Mouse (Mus musculus) liver, adult 2 months (tissue): ENCODE results near the gene Ifnz. TPM values are rescaled to one million over a fixed set of nuclear protein-coding genes. Genes with fewer than 3 reads are reported as not detected.
"Not testable (repeated sequence)": the region's sequence is repeated elsewhere in the genome, so short reads cannot be mapped to it uniquely, and the experiment has no call there.

Experiments
- DNase-seq: peaks from one replicate; pipeline ENCODE4 v3.0.0-alpha.2; 2011; ENCODE audit warnings: low read depth, low spot score; ENCODE audit errors: extremely low read depth
- H3K27ac ChIP-seq: fragments of 200-500 bp; replicated peaks from 2 replicates; pipeline ENCODE4 v1.5.1; 2012; ENCODE audit warnings: low read depth, mild to moderate bottlenecking, control low read depth, inconsistent platforms, low read length; ENCODE audit not compliant: insufficient read depth
- H3K27me3 ChIP-seq: fragments of 200-500 bp; 2 replicates; pipeline ENCODE4 v1.6.1; 2012; ENCODE audit warnings: mild to moderate bottlenecking, moderate library complexity, low read length, inconsistent platforms; ENCODE audit not compliant: control insufficient read depth, insufficient read depth
- H3K36me3 ChIP-seq: fragments of 200-500 bp; 2 replicates; pipeline ENCODE4 v1.6.1; 2012; ENCODE audit warnings: low read length, inconsistent platforms; ENCODE audit not compliant: control insufficient read depth, insufficient read depth
- H3K4me1 ChIP-seq: fragments of 200-500 bp; 2 replicates; pipeline ENCODE4 v1.6.1; 2011; ENCODE audit warnings: low read length; ENCODE audit not compliant: control insufficient read depth, insufficient read depth
- H3K4me3 ChIP-seq: fragments of 200-500 bp; 2 replicates; pipeline ENCODE4 v1.5.1; 2011; ENCODE audit warnings: low read depth, mild to moderate bottlenecking, control low read depth, low read length, moderate library complexity; ENCODE audit not compliant: insufficient read depth
- H3K79me2 ChIP-seq: fragments of 200-500 bp; 2 replicates; pipeline ENCODE4 v1.6.1; 2012; ENCODE audit warnings: inconsistent platforms, mild to moderate bottlenecking, low read length, moderate library complexity; ENCODE audit not compliant: control insufficient read depth, insufficient read depth
- H3K9ac ChIP-seq: fragments of 200-500 bp; 2 replicates; pipeline ENCODE4 v1.6.1; 2012; ENCODE audit warnings: low read depth, mild to moderate bottlenecking, control low read depth, inconsistent platforms, low read length
- CTCF ChIP-seq: fragments of 200-500 bp; IDR thresholded peaks from 2 replicates; pipeline ENCODE4 v1.5.1; 2011; ENCODE audit warnings: low read depth, low read length, control low read depth
- WGBS: fragments of 180-500 bp; shearing (Covaris S2); methylation state at CpG from one replicate; pipeline ENCODE4 v1.1.7; 2018; 5-methylcytosine and 5-hydroxymethylcytosine counted together
- polyA plus RNA-seq: library from polyadenylated mRNA; depleted of rRNA; stranded (reverse); fragments of >200 nt; gene quantifications from 2 replicates; pipeline ENCODE4 v1.2.3, GENCODE M21; 2012
- total RNA-seq: library from RNA; depleted of rRNA; stranded (reverse); fragments of >200 nt; gene quantifications from 2 replicates; pipeline ENCODE4 v1.2.3, GENCODE M21; 2014

Ifnz gene
- total and polyA plus RNA-seq, 2 experiments = not detected

DNA sequence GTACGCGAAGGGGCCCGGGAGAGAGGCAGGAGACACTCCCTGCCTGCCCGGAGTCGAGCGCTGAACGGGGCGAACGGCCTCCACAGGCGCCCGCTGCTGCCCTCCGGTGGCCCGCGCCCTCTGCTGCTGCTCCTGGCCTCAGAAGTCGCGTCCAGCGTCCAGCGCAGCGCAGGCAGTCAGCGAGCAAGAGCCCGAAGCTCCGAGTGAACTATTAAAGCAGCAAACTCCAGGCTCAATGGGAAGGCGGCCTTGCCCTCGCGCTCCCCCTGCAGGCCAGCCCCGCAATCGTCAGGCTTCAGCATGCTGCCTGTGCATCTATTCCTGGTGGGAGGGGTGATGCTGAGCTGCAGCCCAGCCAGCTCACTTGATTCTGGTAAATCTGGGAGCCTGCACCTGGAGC, 3.5 kb downstream of the Ifnz start, which contains the start of gene Gm13276:
Gm13276 (plus strand) TSS at position 301 of the 400 bp plus-strand sequence.
- no CpG with 5 or more reads among the region's 27 CpGs for WGBS
- not testable (repeated sequence) for H3K27me3 ChIP-seq, H3K36me3 ChIP-seq, H3K79me2 ChIP-seq, H3K4me3 ChIP-seq, H3K4me1 ChIP-seq, H3K27ac ChIP-seq, H3K9ac ChIP-seq, DNase-seq

DNA sequence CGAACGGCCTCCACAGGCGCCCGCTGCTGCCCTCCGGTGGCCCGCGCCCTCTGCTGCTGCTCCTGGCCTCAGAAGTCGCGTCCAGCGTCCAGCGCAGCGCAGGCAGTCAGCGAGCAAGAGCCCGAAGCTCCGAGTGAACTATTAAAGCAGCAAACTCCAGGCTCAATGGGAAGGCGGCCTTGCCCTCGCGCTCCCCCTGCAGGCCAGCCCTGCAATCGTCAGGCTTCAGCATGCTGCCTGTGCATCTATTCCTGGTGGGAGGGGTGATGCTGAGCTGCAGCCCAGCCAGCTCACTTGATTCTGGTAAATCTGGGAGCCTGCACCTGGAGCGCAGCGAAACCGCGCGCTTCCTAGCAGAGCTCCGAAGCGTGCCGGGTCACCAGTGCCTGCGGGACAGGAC, 6.5 kb downstream of the Ifnz start, which contains the start of gene Gm13277:
Gm13277 (plus strand) TSS at position 231 of the 400 bp plus-strand sequence.
- peak; percentile 53 for TF ChIP-seq CTCF
- H3K36me3 ChIP-seq, H3K27me3 ChIP-seq, H3K4me3 ChIP-seq, H3K4me1 ChIP-seq, H3K27ac ChIP-seq, H3K79me2 ChIP-seq, DNase-seq, H3K9ac ChIP-seq: not testable (repeated sequence)
- WGBS = 0% methylated on average over 4 of the region's 28 CpGs

DNA sequence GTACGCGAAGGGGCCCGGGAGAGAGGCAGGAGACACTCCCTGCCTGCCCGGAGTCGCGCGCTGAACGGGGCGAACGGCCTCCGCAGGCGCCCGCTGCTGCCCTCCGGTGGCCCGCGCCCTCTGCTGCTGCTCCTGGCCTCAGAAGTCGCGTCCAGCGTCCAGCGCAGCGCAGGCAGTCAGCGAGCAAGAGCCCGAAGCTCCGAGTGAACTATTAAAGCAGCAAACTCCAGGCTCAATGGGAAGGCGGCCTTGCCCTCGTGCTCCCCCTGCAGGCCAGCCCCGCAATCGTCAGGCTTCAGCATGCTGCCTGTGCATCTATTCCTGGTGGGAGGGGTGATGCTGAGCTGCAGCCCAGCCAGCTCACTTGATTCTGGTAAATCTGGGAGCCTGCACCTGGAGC, 9.3 kb downstream of the Ifnz start, which contains the start of gene Gm13278:
Gm13278 (plus strand) TSS at position 301 of the 400 bp plus-strand sequence.
- no CpG with 5 or more reads among the region's 28 CpGs for WGBS
- DNase-seq, H3K9ac ChIP-seq, H3K4me1 ChIP-seq, H3K79me2 ChIP-seq, H3K36me3 ChIP-seq, H3K27me3 ChIP-seq, H3K4me3 ChIP-seq, H3K27ac ChIP-seq: not testable (repeated sequence)

DNA sequence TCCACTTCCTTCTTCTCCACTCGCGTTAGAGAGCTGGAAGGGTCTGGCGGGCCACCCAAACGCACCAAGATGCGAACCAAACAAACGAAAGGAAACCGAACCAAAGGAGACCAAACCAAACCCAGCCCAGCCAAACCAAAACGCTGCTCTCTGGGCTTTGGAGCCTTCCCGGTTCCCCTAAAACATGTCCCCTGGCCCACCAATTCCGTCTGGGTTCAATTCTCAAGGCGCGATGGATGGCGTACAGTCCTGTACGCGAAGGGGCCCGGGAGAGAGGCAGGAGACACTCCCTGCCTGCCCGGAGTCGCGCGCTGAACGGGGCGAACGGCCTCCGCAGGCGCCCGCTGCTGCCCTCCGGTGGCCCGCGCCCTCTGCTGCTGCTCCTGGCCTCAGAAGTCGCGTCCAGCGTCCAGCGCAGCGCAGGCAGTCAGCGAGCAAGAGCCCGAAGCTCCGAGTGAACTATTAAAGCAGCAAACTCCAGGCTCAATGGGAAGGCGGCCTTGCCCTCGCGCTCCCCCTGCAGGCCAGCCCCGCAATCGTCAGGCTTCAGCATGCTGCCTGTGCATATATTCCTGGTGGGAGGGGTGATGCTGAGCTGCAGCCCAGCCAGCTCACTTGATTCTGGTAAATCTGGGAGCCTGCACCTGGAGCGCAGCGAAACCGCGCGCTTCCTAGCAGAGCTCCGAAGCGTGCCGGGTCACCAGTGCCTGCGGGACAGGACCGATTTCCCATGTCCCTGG, 12.2 kb downstream of the Ifnz start, which contains the start of gene Gm13275:
Gm13275 (plus strand) TSS at position 552 of the 740 bp plus-strand sequence.
- not testable (repeated sequence) for H3K79me2 ChIP-seq, H3K4me3 ChIP-seq, H3K27ac ChIP-seq, H3K4me1 ChIP-seq, H3K9ac ChIP-seq, H3K36me3 ChIP-seq, DNase-seq, H3K27me3 ChIP-seq
- WGBS = under 1% methylated on average over 19 of the region's 52 CpGs

DNA sequence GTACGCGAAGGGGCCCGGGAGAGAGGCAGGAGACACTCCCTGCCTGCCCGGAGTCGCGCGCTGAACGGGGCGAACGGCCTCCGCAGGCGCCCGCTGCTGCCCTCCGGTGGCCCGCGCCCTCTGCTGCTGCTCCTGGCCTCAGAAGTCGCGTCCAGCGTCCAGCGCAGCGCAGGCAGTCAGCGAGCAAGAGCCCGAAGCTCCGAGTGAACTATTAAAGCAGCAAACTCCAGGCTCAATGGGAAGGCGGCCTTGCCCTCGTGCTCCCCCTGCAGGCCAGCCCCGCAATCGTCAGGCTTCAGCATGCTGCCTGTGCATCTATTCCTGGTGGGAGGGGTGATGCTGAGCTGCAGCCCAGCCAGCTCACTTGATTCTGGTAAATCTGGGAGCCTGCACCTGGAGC, 15.2 kb downstream of the Ifnz start, which contains the start of gene Gm13279:
Gm13279 (plus strand) TSS at position 301 of the 400 bp plus-strand sequence.
- WGBS = no CpG with 5 or more reads among the region's 28 CpGs
- not testable (repeated sequence) for H3K4me1 ChIP-seq, H3K9ac ChIP-seq, H3K36me3 ChIP-seq, H3K4me3 ChIP-seq, DNase-seq, H3K79me2 ChIP-seq, H3K27ac ChIP-seq, H3K27me3 ChIP-seq

DNA sequence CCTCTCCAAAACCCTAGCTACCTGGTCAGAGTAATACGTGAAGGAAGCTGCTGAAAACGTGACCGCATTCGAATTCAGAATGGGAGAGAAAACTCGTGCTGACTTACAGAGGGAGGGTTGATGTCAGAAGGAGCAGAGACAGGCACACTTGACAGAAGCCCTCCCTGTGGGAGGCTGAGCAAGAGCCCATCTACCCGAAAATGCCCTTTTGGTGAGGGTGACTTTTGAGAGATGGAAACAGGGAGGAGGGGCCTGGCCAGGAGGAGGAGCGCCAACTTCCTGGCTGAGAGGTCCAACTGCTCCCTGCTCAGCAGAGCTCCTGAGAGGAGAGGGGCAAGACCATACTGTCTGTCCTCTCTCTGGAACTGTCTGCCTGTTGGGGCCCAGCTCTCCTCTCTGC, 17.4 kb downstream of the Ifnz start, which contains the start of gene Gm13285:
Gm13285 (plus strand) TSS at position 301 of the 400 bp plus-strand sequence.
- H3K4me1 ChIP-seq, H3K27me3 ChIP-seq, H3K9ac ChIP-seq, H3K4me3 ChIP-seq, DNase-seq, H3K36me3 ChIP-seq, H3K79me2 ChIP-seq, H3K27ac ChIP-seq: not testable (repeated sequence)
- WGBS = 12% methylated on average over 6 of the region's 7 CpGs

DNA sequence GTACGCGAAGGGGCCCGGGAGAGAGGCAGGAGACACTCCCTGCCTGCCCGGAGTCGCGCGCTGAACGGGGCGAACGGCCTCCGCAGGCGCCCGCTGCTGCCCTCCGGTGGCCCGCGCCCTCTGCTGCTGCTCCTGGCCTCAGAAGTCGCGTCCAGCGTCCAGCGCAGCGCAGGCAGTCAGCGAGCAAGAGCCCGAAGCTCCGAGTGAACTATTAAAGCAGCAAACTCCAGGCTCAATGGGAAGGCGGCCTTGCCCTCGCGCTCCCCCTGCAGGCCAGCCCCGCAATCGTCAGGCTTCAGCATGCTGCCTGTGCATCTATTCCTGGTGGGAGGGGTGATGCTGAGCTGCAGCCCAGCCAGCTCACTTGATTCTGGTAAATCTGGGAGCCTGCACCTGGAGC, 21.0 kb downstream of the Ifnz start, which contains the start of gene Gm13287:
Gm13287 (plus strand) TSS at position 301 of the 400 bp plus-strand sequence.
- DNase-seq, H3K36me3 ChIP-seq, H3K9ac ChIP-seq, H3K27ac ChIP-seq, H3K4me3 ChIP-seq, H3K79me2 ChIP-seq, H3K27me3 ChIP-seq, H3K4me1 ChIP-seq: not testable (repeated sequence)
- WGBS = no CpG with 5 or more reads among the region's 29 CpGs

DNA sequence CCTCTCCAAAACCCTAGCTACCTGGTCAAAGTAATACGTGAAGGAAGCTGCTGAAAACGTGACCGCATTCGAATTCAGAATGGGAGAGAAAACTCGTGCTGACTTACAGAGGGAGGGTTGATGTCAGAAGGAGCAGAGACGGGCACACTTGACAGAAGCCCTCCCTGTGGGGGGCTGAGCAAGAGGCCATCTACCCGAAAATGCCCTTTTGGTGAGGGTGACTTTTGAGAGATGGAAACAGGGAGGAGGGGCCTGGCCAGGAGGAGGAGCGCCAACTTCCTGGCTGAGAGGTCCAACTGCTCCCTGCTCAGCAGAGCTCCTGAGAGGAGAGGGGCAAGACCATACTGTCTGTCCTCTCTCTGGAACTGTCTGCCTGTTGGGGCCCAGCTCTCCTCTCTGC, 23.3 kb downstream of the Ifnz start, which contains the start of gene Gm13288:
Gm13288 (plus strand) TSS at position 301 of the 400 bp plus-strand sequence.
- H3K79me2 ChIP-seq, H3K27me3 ChIP-seq, DNase-seq, H3K27ac ChIP-seq, H3K4me1 ChIP-seq, H3K9ac ChIP-seq, H3K36me3 ChIP-seq: not testable (repeated sequence)
- peak within 1 kb of the TSS; percentile 6; the same call in 1 of the 2 replicates for H3K4me3 ChIP-seq
- no CpG with 5 or more reads among the region's 8 CpGs for WGBS

DNA sequence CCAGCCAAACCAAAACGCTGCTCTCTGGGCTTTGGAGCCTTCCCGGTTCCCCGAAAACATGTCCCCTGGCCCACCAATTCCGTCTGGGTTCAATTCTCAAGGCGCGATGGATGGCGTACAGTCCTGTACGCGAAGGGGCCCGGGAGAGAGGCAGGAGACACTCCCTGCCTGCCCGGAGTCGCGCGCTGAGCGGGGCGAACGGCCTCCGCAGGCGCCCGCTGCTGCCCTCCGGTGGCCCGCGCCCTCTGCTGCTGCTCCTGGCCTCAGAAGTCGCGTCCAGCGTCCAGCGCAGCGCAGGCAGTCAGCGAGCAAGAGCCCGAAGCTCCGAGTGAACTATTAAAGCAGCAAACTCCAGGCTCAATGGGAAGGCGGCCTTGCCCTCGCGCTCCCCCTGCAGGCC, 23.8 kb downstream of the Ifnz start:
- H3K9ac ChIP-seq, DNase-seq, H3K4me1 ChIP-seq, H3K79me2 ChIP-seq, H3K36me3 ChIP-seq, H3K27me3 ChIP-seq, H3K27ac ChIP-seq: not testable (repeated sequence)
- 0% methylated on average over 3 of the region's 34 CpGs for WGBS
- H3K4me3 ChIP-seq = peak overlapping the region; percentile 6; the same call in 1 of the 2 replicates
